Mouse (Mus musculus): ENCODE results near the gene Zbtb2.

- TF ChIP-seq CTCF (IDR thresholded peaks at IDR 0.05; ENCODE audit: low read depth) (no peak), EP300 (IDR thresholded peaks at IDR 0.05; ENCODE audit: low read depth) (no peak)
These were observed 7.2 kb downstream of the Zbtb2 start for GRCm38 (mm10) chr10:4380748-4381147.
